In genomic region chr8:105893339-105893738, GRCm38 (mm10) we compare ENCODE assay signal across 8 mouse cellular contexts. TPM values are rescaled to one million over a fixed set of nuclear protein-coding genes. Genes with fewer than 3 reads are reported as not detected.
A peak's percentile ranks its signal among the peaks of the same experiment; 100 is the strongest.
DNase-seq lines count a peak whose midpoint lies in the region; ATAC-seq and TF ChIP-seq lines count a peak whose summit lies in the region.

Gene Nrn1l (plus strand): TSS chr8:105893567.

- 0 out of 2 replicates have a peak within 1 kb of the TSS, but pooled peaks have one; percentile 22 for H3K27ac ChIP-seq in embryonic facial prominence, embryonic 13.5 days
- no peak within 1 kb of the TSS for H3K27ac ChIP-seq in heart, adult 2 months
- H3K27ac ChIP-seq in stomach, embryonic 14.5 days (ENCODE audit: low read length): no peak within 1 kb of the TSS

- no peaks in the 10 kb centered on the region for H3K79me2 ChIP-seq in heart, adult 2 months (replicated peaks; ENCODE audit: control insufficient read depth, insufficient read depth, low read length)

- peak; percentile 68 for ATAC-seq in embryonic facial prominence, embryonic 13.5 days (ENCODE audit: insufficient number of reproducible peaks, insufficient read depth, low FRiP score, low TSS enrichment, low read depth)
- ATAC-seq in stomach, embryonic 14.5 days (ENCODE audit: insufficient number of reproducible peaks, insufficient read depth, low FRiP score, low read depth): peak; percentile 69; the same call in 1 of the 2 replicates

- peak within 1 kb of the TSS; percentile 45 for H3K4me2 ChIP-seq in embryonic facial prominence, embryonic 13.5 days
- H3K4me2 ChIP-seq in stomach, embryonic 14.5 days (replicated peaks; ENCODE audit: low read depth, low read length): no peak within 1 kb of the TSS

- peaks cover 6% of the 10 kb centered on the region for H3K4me1 ChIP-seq in embryonic facial prominence, embryonic 13.5 days
- peaks cover 2% of the 10 kb centered on the region; the same call in 1 of the 2 replicates for H3K4me1 ChIP-seq in heart, adult 2 months (ENCODE audit: control insufficient read depth, insufficient read depth, low read length)
- H3K4me1 ChIP-seq in stomach, embryonic 14.5 days (ENCODE audit: control insufficient read depth, insufficient read depth, low read length): no peaks in the 10 kb centered on the region

- no peaks in the 10 kb centered on the region for H3K9me3 ChIP-seq in embryonic facial prominence, embryonic 13.5 days
- no peaks in the 10 kb centered on the region for H3K9me3 ChIP-seq in stomach, embryonic 14.5 days (ENCODE audit: control insufficient read depth, low read depth, low read length)

- no peaks in the 10 kb centered on the region for H3K27me3 ChIP-seq in embryonic facial prominence, embryonic 13.5 days
- no peaks in the 10 kb centered on the region for H3K27me3 ChIP-seq in heart, adult 2 months (ENCODE audit: control insufficient read depth, insufficient read depth, low read length)
- no peaks in the 10 kb centered on the region for H3K27me3 ChIP-seq in stomach, embryonic 14.5 days (ENCODE audit: control insufficient read depth, insufficient read depth, low read length)

- intact Hi-C loops in heart, adult 2 months (cut with DNase I): no loop called here
- intact Hi-C loops in left cerebral cortex, postnatal 25 days (cut with DNase I): no loop called here

- no peak for TF ChIP-seq CTCF in heart, adult 2 months (IDR thresholded peaks at IDR 0.05)

- peak; percentile 36 to 55 for DNase-seq in cerebellum, adult 18-20 months
- no peak for DNase-seq in cerebellum, adult 11 months
- DNase-seq in heart, adult 2 months: peak; percentile 72 to 78
- DNase-seq in kidney, adult 11 months: peak; percentile 68
- DNase-seq in left cerebral cortex, postnatal 25 days (ENCODE audit: low spot score in 2 of 2): peak; percentile 75 to 93
- DNase-seq in mesoderm, embryonic 11.5 days (ENCODE audit: low read depth, low spot score): peak; percentile 78

- H3K36me3 ChIP-seq in embryonic facial prominence, embryonic 13.5 days: peaks cover 59% of the 10 kb centered on the region
- no peaks in the 10 kb centered on the region for H3K36me3 ChIP-seq in heart, adult 2 months (ENCODE audit: control insufficient read depth, insufficient read depth, low read length)
- H3K36me3 ChIP-seq in stomach, embryonic 14.5 days (ENCODE audit: control insufficient read depth, insufficient read depth, low read length): peaks cover 43% of the 10 kb centered on the region

- peak within 1 kb of the TSS; percentile 57 for H3K9ac ChIP-seq in embryonic facial prominence, embryonic 13.5 days
- no peak within 1 kb of the TSS for H3K9ac ChIP-seq in heart, adult 2 months (ENCODE audit: low read depth, low read length)
- no peak within 1 kb of the TSS for H3K9ac ChIP-seq in stomach, embryonic 14.5 days (replicated peaks; ENCODE audit: low read depth, low read length)

- peak within 1 kb of the TSS; percentile 17; the same call in 1 of the 2 replicates for H3K4me3 ChIP-seq in embryonic facial prominence, embryonic 13.5 days
- no peak within 1 kb of the TSS for H3K4me3 ChIP-seq in heart, adult 2 months
- H3K4me3 ChIP-seq in stomach, embryonic 14.5 days (ENCODE audit: low read depth, low read length): no peak within 1 kb of the TSS

- no peak for TF ChIP-seq EP300 in heart, adult 2 months (IDR thresholded peaks at IDR 0.05; ENCODE audit: insufficient read depth, low read depth, low read length)

- 4% methylated on average over 11 of the region's 11 CpGs for WGBS in embryonic facial prominence, embryonic 13.5 days
- whole genome bisulfite sequencing in heart, adult 2 months: 17% methylated on average over 11 of the region's 11 CpGs
- 8% methylated on average over 11 of the region's 11 CpGs for WGBS in stomach, embryonic 14.5 days

- TF ChIP-seq POLR2A in heart, adult 2 months (IDR thresholded peaks at IDR 0.05; ENCODE audit: insufficient read depth, low read depth, low read length): no peak

RNA-seq across cellular contexts. Expression of gene Nrn1l, which starts in this region (rescaled TPM):
- polyA plus RNA-seq in embryonic facial prominence, embryonic 13.5 days (2015; fragmentation: Nextera tagmentation; extraction: Ambion mirVana): 0.51 and 0.77 TPM in 2 replicates
- total RNA-seq in heart, adult 2 months (2021): under 1 TPM; 0.41 to 0.57 TPM
- polyA plus RNA-seq in heart, adult 2 months (2012; rRNA removed): 1.0 and 1.6 TPM in 2 replicates
- 1 to 10 TPM; 3.1 to 3.2 TPM for total RNA-seq in left cerebral cortex, postnatal 25 days (2021)
- 0.60 and 0.90 TPM in 2 replicates for polyA plus RNA-seq in stomach, embryonic 14.5 days (2014; fragmentation: Nextera tagmentation; extraction: Ambion mirVana)

Comparison
In these comparisons a context has a peak if more than half of its experiments do, and no peak if none do; other contexts are left out.
1. Peak in ATAC-seq, H3K4me3 ChIP-seq, H3K27ac ChIP-seq, H3K9ac ChIP-seq and H3K4me2 ChIP-seq in embryonic facial prominence, embryonic 13.5 days; RNA of the gene not detected or under 1 TPM.
2. Peak in ATAC-seq in stomach, embryonic 14.5 days; RNA of the gene not detected or under 1 TPM.